Mouse (Mus musculus) ES-E14 (cell line): Measurements from ENCODE around the gene Metap1d.

Experiments used
- CHD2 ChIP-seq: IDR thresholded peaks from 2 replicates; pipeline ENCODE4 v1.6.1; 2014; ENCODE audit warnings: mild to moderate bottlenecking, low read depth, low read length, inconsistent platforms
- HCFC1 ChIP-seq: IDR thresholded peaks from 2 replicates; pipeline ENCODE4 v1.6.1; 2012; ENCODE audit warnings: low read length, inconsistent platforms, borderline replicate concordance; ENCODE audit not compliant: insufficient read depth
- MAFK ChIP-seq: IDR thresholded peaks from 2 replicates; pipeline ENCODE4 v1.6.1; 2014; ENCODE audit warnings: mild to moderate bottlenecking, low read depth, low read length, inconsistent platforms; ENCODE audit not compliant: insufficient read depth
- ZC3H11A ChIP-seq: IDR thresholded peaks from 2 replicates; pipeline ENCODE4 v1.6.1; 2012; ENCODE audit warnings: low read depth, mild to moderate bottlenecking, inconsistent platforms, low read length, borderline replicate concordance
- ZNF384 ChIP-seq: IDR thresholded peaks from 2 replicates; pipeline ENCODE4 v1.6.1; 2012; ENCODE audit warnings: low read depth, low read length, inconsistent platforms

GRCm38 (mm10) chr2:71499276-71500230 lies 46.5 kb downstream of the Metap1d start:
- TF ChIP-seq HCFC1 (no peak), ZNF384 (no peak), CHD2 (no peak), ZC3H11A (no peak), MAFK (no peak)
